Mouse (Mus musculus): ENCODE data around the gene N4bp3. TPM values are rescaled to one million over a fixed set of nuclear protein-coding genes. Genes with fewer than 3 reads are reported as not detected.
"Not testable (repeated sequence)": the region's sequence is repeated elsewhere in the genome, so short reads cannot be mapped to it uniquely, and the experiment has no call there.

N4bp3 gene
- polyA plus RNA-seq, 1 experiment from 2014 or later: 7.7 TPM

DNA sequence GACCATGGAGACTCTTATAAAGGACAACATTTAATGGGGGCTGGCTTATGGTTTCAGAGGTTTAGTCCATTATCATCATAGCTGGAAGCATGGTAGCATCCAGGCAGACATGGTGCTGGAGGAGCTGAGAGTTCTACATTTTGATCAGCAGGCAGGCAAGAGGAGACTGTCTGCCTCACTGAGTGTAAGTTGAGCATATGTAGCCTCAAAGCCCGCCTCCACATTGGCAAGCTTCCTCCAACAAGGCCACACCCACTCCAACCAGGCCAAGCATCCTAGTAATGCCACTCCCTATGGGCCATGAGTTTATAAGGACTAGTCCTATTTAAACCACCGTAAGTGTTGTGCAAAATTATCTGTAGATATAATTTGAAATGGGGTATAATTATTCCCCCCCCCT lies 20.7 kb upstream of the N4bp3 start:
- Histone ChIP-seq H3K9ac (no peak overlapping the region), H3K36me3 (ENCODE audit: poor library complexity, severe bottlenecking) (no peaks in the 10 kb centered on the region), H3K9me3 (replicated peaks) (no peaks in the 10 kb centered on the region), H3K4me2 (no peak overlapping the region), H3K27me3 (no peaks in the 10 kb centered on the region), H3K27ac (no peak overlapping the region), H3K4me1 (no peaks in the 10 kb centered on the region), H3K4me3 (no peak overlapping the region)
- 71% methylated on average over 2 of the region's 2 CpGs for WGBS
- ATAC-seq: no peak

GRCm38 (mm10) chr11:51670846-51671245 lies 20.2 kb upstream of the N4bp3 start:
- no peak for ATAC-seq
- H3K27ac ChIP-seq: no peak overlapping the region
- no peaks in the 10 kb centered on the region for H3K9me3 ChIP-seq (replicated peaks)
- no peak overlapping the region for H3K9ac ChIP-seq
- no peak overlapping the region for H3K4me2 ChIP-seq
- whole genome bisulfite sequencing: 95% methylated on average over 7 of the region's 7 CpGs
- H3K27me3 ChIP-seq: no peaks in the 10 kb centered on the region
- no peak overlapping the region for H3K4me3 ChIP-seq
- H3K4me1 ChIP-seq: no peaks in the 10 kb centered on the region
- no peaks in the 10 kb centered on the region for H3K36me3 ChIP-seq (ENCODE audit: poor library complexity, severe bottlenecking)

GRCm38 (mm10) chr11:51664747-51665146 lies 14.1 kb upstream of the N4bp3 start:
- not testable (repeated sequence) for ATAC-seq; H3K36me3 ChIP-seq (ENCODE audit: poor library complexity, severe bottlenecking); H3K4me1 ChIP-seq; H3K4me2 ChIP-seq; H3K9ac ChIP-seq; H3K4me3 ChIP-seq; H3K9me3 ChIP-seq (replicated peaks); H3K27me3 ChIP-seq; H3K27ac ChIP-seq
- 96% methylated on average over 7 of the region's 7 CpGs for WGBS

DNA sequence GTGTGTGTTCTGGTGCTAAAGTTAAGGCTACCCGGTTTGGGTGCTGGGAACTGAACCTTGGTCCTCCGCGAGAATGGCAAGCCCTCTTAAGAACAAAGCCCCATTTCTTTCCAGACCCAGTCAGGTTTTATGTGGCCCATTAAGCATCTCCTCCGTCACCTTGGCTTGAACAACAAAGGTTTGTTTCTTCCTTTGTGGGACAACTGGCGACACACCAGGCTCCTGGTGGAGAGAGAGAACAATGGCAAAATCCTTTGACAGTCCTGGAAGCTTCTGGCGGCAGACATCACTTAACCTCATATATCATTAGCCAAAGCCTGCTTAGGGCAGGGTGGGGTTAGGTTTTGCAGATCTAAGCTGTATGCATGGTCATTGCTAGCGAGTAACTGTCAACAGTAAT lies 12.0 kb upstream of the N4bp3 start:
- Histone ChIP-seq H3K4me3 (no peak overlapping the region), H3K4me2 (no peak overlapping the region), H3K36me3 (ENCODE audit: poor library complexity, severe bottlenecking) (no peaks in the 10 kb centered on the region), H3K27ac (no peak overlapping the region), H3K27me3 (no peaks in the 10 kb centered on the region), H3K4me1 (no peaks in the 10 kb centered on the region), H3K9me3 (replicated peaks) (no peaks in the 10 kb centered on the region), H3K9ac (no peak overlapping the region)
- no peak for ATAC-seq
- 63% methylated on average over 7 of the region's 7 CpGs for WGBS

DNA sequence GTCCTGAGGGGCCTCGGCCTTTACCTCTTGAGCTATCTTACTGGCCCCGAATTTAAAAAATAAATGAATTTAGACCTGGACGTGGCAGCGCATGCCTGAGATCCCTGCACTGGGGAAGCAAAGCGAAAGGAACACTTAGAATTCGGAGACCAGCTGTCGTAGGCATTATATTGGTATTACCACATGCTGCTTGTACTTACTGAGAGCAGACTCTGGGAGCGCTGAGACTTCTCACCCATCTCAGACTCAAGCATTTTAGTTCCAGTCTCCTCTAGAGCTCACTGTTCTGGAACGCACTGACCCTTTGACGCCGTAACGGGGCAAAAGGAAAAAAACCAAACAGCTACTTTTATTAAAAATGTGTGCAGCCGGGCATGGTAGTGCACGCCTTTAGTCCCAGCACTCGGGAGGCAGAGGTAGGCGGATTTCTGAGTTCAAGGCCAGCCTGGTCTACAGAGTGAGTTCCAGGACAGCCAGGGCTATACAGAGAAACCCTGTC lies 11.3 kb upstream of the N4bp3 start:
- Histone ChIP-seq H3K4me3 (no peak overlapping the region), H3K9ac (no peak overlapping the region), H3K4me2 (no peak overlapping the region), H3K27me3 (no peaks in the 10 kb centered on the region), H3K9me3 (replicated peaks) (no peaks in the 10 kb centered on the region), H3K36me3 (ENCODE audit: poor library complexity, severe bottlenecking) (no peaks in the 10 kb centered on the region), H3K27ac (no peak overlapping the region), H3K4me1 (no peaks in the 10 kb centered on the region)
- WGBS: 82% methylated on average over 16 of the region's 16 CpGs
- no peak for ATAC-seq

GRCm38 (mm10) chr11:51658705-51659104 lies 8.1 kb upstream of the N4bp3 start:
- no peak overlapping the region for H3K4me3 ChIP-seq
- H3K27ac ChIP-seq: no peak overlapping the region
- WGBS: 73% methylated on average over 6 of the region's 6 CpGs
- no peaks in the 10 kb centered on the region for H3K36me3 ChIP-seq (ENCODE audit: poor library complexity, severe bottlenecking)
- H3K4me2 ChIP-seq: no peak overlapping the region
- 0 out of 2 replicates have a peak, but pooled peaks cover 3% of the 10 kb centered on the region for H3K27me3 ChIP-seq
- no peak overlapping the region for H3K9ac ChIP-seq
- no peaks in the 10 kb centered on the region for H3K4me1 ChIP-seq
- ATAC-seq: no peak
- H3K9me3 ChIP-seq (replicated peaks): no peaks in the 10 kb centered on the region

DNA sequence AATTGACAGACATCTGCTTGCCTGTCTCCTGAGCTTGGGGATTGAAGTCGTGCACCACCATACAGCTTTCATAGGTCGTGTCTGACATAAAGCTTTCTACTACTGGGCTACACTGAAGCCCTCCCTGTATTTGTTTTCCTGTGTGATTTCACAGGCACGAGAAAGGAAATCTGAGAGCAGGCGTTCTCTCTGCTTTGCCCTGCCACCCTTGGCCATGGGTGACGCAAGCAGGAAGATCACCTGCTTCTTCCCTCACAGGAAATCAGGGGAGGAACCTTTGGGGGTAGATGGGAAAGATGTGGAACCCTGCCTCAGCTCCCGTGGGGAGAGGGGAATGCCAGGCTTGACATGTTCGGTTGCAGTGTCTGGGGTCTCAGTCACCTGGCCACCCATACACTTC lies 7.6 kb upstream of the N4bp3 start:
- ATAC-seq: no peak
- H3K36me3 ChIP-seq (ENCODE audit: poor library complexity, severe bottlenecking): no peaks in the 10 kb centered on the region
- no peak overlapping the region for H3K9ac ChIP-seq
- H3K27ac ChIP-seq: no peak overlapping the region
- 0 out of 2 replicates have a peak, but pooled peaks cover 3% of the 10 kb centered on the region for H3K27me3 ChIP-seq
- H3K4me2 ChIP-seq: no peak overlapping the region
- WGBS: 75% methylated on average over 7 of the region's 7 CpGs
- no peaks in the 10 kb centered on the region for H3K4me1 ChIP-seq
- H3K4me3 ChIP-seq: no peak overlapping the region
- no peaks in the 10 kb centered on the region for H3K9me3 ChIP-seq (replicated peaks)

- Histone ChIP-seq H3K4me3 (no peak overlapping the region), H3K4me2 (no peak overlapping the region), H3K4me1 (no peaks in the 10 kb centered on the region), H3K36me3 (ENCODE audit: poor library complexity, severe bottlenecking) (no peaks in the 10 kb centered on the region), H3K27ac (no peak overlapping the region), H3K27me3 (0 out of 2 replicates have a peak, but pooled peaks cover 3% of the 10 kb centered on the region), H3K9ac (no peak overlapping the region), H3K9me3 (replicated peaks) (no peaks in the 10 kb centered on the region)
- 86% methylated on average over 10 of the region's 10 CpGs for WGBS
- ATAC-seq: no peak
These were observed 6.3 kb upstream of the N4bp3 start for GRCm38 (mm10) chr11:51656798-51657521.

DNA sequence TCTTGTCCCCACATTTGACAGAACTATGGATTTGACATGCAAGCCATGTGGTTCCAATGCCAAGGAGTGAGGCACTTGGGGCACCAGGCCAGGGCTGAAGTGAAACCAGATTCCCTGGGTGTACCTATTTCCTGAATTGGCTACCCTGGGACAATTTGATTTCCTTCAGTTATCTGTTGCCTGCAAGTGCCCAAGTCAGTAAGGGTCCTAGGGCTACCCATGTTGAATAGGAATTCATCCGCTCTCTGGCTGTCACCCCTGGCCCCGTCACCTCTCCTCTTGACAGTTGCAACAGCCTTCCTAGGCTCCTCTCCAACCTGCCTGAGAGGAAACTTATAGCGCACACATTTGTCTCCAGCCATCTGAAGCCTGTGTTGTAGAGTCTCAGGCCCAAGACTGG lies 4.2 kb upstream of the N4bp3 start:
- Histone ChIP-seq H3K4me1 (peaks cover 13% of the 10 kb centered on the region), H3K4me3 (no peak overlapping the region), H3K9me3 (replicated peaks) (no peaks in the 10 kb centered on the region), H3K36me3 (ENCODE audit: poor library complexity, severe bottlenecking) (no peaks in the 10 kb centered on the region), H3K27me3 (peaks cover 16% of the 10 kb centered on the region), H3K9ac (no peak overlapping the region), H3K4me2 (no peak overlapping the region), H3K27ac (no peak overlapping the region)
- no peak for ATAC-seq
- WGBS: 98% methylated on average over 3 of the region's 3 CpGs

DNA sequence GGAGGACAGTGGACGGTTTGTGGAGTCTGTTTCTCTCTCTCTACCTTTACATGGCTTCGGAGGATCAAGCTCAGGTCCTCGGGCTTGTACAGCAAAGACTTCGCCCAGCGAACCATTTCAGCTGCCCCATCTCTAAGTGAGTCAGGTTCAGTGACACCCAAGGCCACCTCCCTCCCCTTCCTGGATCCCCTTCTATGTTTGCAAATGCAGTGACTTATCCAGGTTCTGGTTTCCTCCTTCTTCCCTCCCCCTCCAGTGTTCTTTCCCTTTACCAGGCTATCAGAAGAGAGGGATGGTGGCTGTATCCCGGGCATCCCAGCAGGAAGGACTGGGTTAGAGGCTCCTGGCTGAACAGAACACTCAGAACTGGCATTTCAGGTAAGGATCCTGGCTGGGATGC lies 3.1 kb upstream of the N4bp3 start:
- Histone ChIP-seq H3K4me2 (no peak overlapping the region), H3K9ac (0 out of 2 replicates have a peak overlapping the region, but pooled peaks have one; percentile 16), H3K36me3 (ENCODE audit: poor library complexity, severe bottlenecking) (no peaks in the 10 kb centered on the region), H3K27ac (no peak overlapping the region), H3K4me3 (no peak overlapping the region), H3K9me3 (replicated peaks) (no peaks in the 10 kb centered on the region), H3K27me3 (peaks cover 27% of the 10 kb centered on the region), H3K4me1 (peaks cover 24% of the 10 kb centered on the region)
- WGBS: 88% methylated on average over 6 of the region's 6 CpGs
- no peak for ATAC-seq

DNA sequence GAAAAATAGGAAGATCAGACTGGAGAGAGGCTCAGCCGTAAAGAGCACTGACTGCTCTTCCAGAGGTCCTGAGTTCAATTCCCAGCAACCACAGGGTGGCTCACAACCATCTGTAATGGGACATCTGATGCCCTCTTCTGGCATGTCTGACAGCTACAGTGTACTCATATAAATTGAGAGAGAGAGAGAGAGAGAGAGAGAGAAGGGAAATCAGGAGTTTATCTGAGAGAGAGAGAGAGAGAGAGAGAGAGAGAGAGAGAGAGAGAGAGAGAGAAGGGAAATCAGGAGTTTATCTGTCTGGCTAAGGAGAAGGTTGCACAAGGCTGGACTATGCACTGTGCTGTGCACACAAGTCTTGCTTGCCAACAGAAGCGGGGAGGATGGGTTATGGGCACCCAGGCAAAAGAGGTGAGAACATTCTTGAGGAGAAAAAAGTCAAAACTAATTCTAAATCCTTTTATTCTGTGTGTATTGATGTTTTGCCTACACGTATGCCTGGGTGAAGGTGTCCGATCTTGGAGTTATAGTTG lies 2.3 kb upstream of the N4bp3 start:
- Histone ChIP-seq H3K9me3 (replicated peaks) (no peaks in the 10 kb centered on the region), H3K36me3 (ENCODE audit: poor library complexity, severe bottlenecking) (no peaks in the 10 kb centered on the region), H3K9ac (no peak overlapping the region), H3K4me2 (no peak overlapping the region), H3K27ac (no peak overlapping the region), H3K4me1 (peaks cover 30% of the 10 kb centered on the region), H3K4me3 (no peak overlapping the region), H3K27me3 (peaks cover 27% of the 10 kb centered on the region)
- ATAC-seq: no peak
- WGBS: 90% methylated on average over 4 of the region's 4 CpGs

- Histone ChIP-seq H3K9me3 (replicated peaks) (no peaks in the 10 kb centered on the region), H3K9ac (peak overlapping the region; percentile 70), H3K4me1 (peaks cover 30% of the 10 kb centered on the region), H3K27me3 (peaks cover 27% of the 10 kb centered on the region), H3K27ac (no peak overlapping the region), H3K4me2 (peak overlapping the region; percentile 92), H3K36me3 (ENCODE audit: poor library complexity, severe bottlenecking) (no peaks in the 10 kb centered on the region), H3K4me3 (peak overlapping the region; percentile 55)
- ATAC-seq: peak; percentile 25; the same call in 1 of the 2 replicates
- WGBS: 2% methylated on average over 30 of the region's 30 CpGs
These were observed 381 bp downstream of the N4bp3 start for GRCm38 (mm10) chr11:51650261-51650660.

DNA sequence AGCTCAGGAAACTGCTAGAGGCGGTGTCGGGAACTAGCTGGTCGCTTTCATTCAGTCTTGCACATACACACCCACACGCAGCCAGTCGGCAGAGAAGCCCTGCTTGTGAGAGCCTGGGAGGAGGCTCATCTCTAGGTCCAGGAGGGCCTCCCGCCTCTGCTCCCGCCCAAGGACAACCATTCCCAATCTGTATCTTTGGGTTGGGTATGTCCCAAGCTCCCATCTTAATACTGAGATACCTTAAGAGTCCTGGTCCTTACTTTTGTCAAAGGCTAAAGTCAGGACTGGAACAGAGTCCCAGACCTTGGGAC lies 798 bp downstream of the N4bp3 start:
- Histone ChIP-seq H3K9me3 (replicated peaks) (no peaks in the 10 kb centered on the region), H3K27me3 (peaks cover 27% of the 10 kb centered on the region), H3K4me3 (peak overlapping the region; percentile 55), H3K36me3 (ENCODE audit: poor library complexity, severe bottlenecking) (no peaks in the 10 kb centered on the region), H3K4me2 (peak overlapping the region; percentile 92), H3K27ac (no peak overlapping the region), H3K4me1 (peaks cover 30% of the 10 kb centered on the region), H3K9ac (peak overlapping the region; percentile 70)
- no peak for ATAC-seq
- 7% methylated on average over 7 of the region's 7 CpGs for WGBS

All from forebrain, embryonic 13.5 days (tissue).